Mouse (Mus musculus) activated CD4-positive, CD25-positive, alpha-beta regulatory T cell, adult 4 months (primary cell): ENCODE measurements around the gene Gpc5. TPM values are rescaled to one million over a fixed set of nuclear protein-coding genes. Genes with fewer than 3 reads are reported as not detected.
"Not testable (repeated sequence)": the region's sequence is repeated elsewhere in the genome, so short reads cannot be mapped to it uniquely, and the experiment has no call there.

Experiments
- ATAC-seq: one replicate; pipeline ENCODE4 v1.8.0; 2017
- polyA plus RNA-seq, 2 experiments: library from polyadenylated mRNA; unstranded; fragments of 100-300 nt; shearing (Covaris generic); gene quantifications; one replicate each; pipeline ENCODE4 v1.2.1; 2017

Gpc5 gene
- polyA plus RNA-seq = not detected

DNA sequence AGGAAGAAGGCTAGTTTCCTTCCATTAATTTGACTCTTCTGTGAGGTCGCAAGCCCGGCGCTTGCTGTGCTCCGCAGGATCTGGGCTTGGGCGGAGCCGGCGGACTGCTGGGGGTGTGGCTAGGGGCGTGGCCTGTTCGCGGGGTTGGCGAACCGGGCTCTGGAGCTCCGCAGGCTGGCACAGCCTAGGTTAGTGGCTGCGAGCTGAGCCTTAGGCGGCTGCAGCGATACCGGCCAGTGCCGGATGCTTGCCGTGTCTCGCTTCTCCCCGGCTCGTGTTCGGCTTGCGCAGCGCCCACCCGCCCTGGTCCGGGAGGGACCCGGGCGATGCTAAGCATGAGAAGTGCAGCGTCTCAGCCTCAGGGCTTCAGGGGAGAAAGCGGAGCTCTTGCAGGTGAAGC lies at the start of gene Gpc5:
TSS of gene Gpc5 (plus strand) at position 135 of the 400 bp plus-strand sequence.
- peak; percentile 99 for ATAC-seq

DNA sequence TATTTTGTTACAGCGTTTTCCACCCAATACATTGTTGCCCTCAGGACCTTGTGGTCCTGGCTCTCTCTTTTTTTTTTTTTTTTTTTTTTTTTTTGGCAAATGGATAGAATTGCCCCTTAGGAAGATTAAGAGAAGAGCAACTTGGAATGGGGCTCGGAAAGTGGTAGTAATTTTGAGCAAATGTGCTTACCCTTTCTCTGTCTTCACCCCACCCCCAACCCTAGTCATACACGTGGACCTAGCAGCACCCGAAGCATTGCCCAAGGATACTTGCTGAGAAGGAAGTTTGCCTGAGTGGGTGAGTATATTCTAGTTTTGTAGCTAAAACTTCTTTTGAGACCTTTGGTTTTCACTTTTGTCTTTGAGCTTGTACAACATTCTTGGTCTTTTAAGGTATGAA lies 49.4 kb upstream of the Gpc5 start:
- ATAC-seq = no peak

DNA sequence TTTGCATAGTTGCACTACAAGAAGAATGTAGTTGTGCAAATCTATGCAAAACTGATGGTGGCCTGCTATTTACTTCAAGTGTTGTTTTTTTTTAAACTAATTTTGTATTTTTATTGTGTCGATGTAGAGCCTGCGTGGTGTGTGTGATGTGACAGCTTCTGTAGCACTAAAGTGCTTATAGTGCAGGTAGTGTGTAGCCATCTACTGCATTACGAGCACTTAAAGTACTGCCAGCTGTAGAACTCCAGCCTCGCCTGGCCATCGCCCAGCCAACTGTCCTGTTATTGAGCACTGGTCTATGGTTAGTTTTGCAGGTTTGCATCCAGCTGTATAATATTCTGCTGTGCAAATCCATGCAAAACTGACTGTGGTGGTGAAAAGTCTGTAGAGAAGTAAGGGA lies 48.0 kb upstream of the Gpc5 start:
- ATAC-seq = no peak

DNA sequence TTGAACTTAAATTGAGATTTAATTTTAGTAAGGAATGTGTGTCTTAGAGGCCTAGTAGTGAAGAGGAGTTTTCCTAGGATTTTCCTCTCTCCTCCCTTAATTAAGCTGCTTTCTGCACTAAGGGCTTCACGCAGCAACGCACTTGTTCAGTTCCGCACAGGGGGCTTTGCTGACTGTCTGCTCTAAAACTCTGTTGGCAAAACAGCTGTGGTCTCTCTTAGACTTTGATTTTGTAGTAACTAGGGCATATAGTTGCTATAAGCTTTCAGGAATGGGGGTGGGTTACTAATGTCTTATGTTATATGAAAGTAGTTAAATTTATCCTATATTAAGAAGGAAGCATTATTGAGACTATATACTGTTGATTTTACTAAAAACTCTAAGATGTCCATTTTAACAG lies 46.3 kb upstream of the Gpc5 start:
- no peak for ATAC-seq

DNA sequence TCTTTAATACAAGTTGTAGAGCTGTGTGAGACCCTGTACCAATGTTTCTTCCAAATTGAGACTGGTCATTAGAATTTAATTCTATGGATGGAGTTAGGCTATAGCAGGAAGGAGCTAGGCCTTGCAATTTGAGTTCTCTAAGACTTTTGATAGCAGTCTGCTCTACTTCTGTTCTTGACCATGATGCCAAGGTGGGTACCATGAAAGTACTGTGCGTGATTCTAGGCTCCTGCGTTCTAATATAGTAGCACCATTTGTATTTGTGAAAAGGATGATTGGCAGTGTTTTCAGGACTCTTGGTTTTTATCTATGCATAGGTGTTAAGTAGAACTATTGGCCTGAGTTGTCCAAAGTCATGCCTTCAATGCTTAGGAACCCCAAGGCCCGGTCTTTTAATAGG lies 44.7 kb upstream of the Gpc5 start:
- no peak for ATAC-seq

DNA sequence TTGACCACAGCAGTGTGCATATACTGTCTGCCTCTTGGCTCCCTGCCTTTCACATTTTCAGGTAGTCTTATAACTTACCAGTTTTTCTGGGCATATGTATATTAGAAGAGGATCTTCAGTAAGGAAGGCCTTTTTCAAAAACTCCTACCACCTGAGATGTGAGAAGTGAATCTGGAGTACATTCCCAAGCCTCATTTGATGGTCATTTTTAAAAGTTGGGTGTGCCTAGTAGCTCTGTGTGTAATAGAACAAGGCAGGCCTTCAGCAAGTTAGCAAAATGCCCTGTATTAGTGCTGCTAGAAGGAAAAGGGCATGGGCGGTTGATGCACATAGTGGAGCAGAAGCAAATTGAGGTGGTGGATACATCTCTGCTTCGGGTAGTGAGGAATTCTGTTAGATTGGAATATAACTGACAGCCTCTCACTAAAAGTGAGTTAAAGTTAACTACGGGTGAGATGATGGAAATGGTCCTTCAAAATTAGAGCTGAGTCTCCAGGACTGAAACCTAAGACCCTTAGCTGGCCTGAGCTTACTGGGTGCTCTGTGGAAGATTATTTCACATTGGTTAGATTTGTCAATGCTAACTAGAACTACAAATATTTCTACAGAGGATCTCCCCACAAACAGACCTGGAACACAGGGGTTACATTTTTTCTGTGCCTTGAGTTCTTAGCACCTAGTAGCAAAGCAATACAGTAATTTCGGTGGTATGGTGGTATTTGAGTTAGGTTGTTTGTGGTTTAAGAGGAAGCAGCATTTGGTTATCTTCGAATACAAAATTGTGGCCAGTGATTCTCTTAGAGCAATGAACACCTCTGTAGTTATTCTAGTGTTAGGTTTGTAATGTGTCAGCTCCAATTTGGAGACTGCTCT lies 43.8 kb upstream of the Gpc5 start:
- ATAC-seq = no peak

DNA sequence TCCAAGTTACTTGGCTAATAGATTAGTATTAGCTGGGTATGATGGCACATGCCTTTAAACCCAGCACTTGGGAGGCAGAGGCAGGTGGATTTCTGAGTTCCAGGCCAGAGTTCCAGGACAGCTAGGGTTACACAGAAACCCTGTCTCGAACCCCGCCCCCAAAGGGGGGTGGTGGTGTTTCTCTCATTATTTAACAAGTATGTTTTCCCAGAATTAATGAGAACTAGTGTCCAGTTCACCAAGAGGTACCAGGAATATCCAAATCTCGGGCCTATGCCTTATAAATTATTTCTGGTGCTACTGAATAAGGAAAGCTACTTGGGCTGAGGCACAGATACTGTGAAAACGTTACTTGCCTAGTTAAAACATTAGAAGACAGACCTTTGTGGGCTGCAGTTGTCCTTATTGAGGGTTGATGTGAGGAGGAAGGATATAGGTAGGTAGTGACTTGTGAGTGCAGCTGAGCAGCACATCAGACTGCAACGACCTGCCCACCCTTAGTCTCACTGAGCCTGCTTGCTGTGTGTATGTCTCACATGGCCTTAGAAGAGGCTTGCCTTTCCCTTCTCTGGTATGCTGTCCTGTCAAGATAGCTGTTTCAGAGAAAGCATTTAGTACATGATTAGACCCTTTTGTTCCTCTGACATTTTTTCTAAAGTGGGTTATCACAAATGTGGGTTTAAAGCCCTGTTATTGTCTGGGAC lies 43.0 kb upstream of the Gpc5 start:
- no peak for ATAC-seq

DNA sequence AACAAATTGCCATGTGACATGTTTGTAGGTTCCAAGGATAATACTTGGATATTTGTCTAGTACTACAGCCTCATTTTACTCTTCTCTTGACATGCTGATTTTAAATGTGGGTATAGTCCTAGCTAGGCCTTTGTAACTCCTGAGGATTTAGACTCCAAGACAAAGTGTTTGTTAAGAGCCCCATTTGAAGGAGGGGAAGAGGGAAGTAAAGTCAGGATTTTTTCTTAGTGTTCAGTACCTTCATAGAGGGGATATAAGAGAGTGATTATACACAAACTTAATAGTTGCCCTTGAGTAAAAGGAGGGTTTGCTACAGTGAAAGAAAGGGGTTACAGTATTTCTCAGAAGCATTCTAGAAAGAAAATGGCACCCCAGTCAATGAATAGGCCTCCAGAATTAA lies 42.2 kb upstream of the Gpc5 start:
- ATAC-seq = no peak

DNA sequence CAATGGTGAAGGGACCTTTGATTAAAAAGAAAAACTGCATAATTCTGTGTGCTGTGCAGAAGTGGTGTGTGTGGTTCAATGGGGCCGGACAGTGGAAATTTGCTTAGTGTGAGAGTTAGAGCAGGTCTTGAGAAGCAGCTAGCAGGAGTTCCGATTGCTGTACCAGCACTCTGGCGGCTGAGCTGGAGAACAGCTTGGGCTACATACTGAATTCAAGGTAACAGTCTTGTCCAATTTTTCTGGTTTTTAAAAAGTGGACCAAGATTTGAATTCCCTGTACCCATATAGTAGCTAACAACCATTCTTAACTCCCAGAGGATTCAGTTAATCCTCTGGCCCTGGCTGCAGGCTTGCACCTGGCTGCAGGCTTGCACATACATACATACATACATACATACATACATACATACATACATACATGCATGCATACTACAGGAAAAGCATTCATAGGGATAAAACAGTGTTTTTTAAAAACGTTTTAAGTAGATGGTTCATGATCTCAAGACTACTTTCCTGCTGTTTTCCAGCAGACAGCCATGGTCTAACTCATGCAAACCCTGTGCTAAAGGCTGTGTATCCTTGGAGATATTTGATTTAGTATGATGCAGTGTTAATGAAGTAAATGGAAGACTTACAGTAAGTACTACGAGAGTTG lies 40.8 kb upstream of the Gpc5 start:
- no peak for ATAC-seq

DNA sequence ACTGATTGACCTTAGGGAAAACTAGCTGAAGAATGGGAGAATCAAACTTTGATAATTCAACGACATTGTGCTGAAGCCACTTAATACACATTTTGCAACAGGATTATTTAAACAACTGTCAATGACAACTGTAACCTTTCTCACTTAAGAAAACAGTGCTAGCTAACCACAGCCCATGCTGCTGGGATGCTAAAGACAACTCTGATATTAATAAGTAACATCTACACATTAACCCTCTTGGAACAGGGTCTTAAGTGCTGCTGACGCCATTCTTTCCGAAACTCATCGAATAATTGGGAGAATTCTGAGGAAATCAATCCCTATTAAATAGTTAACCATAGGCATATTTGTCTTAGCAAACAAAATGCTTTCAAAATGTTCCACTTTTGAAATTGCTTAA lies 39.6 kb upstream of the Gpc5 start:
- ATAC-seq = no peak

DNA sequence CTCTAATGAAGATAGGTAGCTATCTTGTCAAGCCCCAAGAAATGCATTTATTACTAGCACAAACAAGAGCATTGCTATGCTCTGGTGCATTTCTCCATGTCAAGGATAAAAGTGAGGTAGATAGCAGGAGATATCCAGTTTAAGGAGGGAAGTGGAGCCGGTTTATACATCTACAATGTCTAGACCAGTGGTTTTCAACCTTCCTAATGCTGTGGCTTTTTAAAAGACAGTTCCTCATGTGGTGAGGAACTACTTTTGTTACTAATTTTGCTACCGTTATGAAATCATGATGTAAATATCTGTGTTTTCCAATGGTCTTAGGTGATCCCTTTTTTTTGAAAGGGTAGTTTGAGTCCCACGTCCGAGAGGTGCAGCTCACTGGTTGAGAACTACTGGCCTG lies 37.8 kb upstream of the Gpc5 start:
- ATAC-seq = no peak

DNA sequence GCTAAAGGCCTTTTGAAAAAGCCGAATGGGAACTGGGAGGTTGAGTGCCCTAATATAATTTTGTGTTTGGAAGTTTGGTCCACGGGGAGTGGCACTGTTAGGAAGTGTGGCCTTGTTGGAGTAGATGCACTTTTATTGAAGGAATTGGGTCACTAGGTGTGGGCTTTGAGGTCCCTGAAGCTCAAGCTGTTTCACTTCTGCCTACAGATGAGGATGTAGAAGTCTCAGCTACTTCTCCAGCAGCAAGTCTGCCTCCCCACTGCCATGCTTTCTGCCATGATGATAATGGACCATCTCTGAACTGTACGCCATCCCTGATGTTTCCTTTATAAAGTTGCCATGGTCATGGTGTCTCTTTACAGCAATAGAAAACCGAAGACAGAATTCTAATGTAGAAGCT lies 34.5 kb upstream of the Gpc5 start:
- no peak for ATAC-seq

DNA sequence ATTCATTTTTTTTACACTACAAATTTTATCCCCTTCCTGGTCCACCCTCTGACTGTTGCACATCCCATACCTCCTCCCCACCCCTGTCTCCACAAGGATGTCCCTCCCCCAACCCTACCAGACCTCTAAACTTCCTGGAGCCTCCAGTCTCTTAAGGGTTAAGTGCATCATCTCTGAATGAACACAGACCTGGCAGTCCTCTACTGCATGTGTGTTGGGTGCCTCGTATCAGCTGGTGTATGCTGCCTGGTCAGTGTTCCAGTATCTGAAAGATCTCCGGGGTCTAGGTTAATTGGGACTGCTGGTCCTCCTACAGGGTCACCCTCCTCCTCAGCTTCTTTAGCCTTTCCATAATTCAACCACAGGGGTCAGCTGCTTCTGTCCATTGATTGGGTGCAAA lies 25.9 kb upstream of the Gpc5 start:
- not testable (repeated sequence) for ATAC-seq

DNA sequence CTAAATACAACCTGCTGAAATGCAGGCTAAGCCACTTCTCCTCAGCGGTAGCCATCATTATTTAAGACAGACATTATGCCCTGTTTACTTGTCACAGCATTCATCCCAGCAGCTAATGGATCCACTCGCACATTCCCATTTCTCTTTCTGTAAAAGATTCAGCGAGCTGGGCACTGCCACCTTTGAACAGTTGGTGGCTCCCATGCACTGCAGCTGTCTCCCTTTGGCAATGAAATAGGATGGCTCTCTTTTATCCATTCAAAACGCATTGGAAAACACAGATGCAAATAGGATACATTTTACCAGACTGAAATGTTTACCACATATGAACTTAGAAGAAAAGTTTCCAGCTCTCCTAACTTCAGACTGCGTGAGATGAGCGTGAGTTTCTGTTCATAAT lies 21.5 kb upstream of the Gpc5 start:
- no peak for ATAC-seq

DNA sequence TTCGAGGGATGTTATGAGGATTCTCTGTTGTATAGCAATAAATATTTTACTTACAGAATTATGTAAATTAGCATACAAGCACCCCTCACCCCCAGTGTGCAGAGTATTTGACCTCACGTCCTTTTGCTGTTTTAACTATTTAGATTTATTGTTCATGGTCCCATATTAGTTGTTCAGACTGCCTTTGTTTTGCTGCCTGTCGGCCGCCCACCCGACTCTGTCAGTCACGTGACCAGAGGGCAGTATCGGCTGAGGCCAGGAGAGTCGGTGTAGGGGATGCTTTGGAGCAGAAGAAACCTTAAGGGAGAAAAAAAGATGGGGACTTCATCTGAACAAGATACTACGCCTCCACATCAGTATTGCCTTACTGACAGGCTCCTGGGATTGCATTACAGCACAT lies 14.7 kb upstream of the Gpc5 start:
- ATAC-seq = no peak

DNA sequence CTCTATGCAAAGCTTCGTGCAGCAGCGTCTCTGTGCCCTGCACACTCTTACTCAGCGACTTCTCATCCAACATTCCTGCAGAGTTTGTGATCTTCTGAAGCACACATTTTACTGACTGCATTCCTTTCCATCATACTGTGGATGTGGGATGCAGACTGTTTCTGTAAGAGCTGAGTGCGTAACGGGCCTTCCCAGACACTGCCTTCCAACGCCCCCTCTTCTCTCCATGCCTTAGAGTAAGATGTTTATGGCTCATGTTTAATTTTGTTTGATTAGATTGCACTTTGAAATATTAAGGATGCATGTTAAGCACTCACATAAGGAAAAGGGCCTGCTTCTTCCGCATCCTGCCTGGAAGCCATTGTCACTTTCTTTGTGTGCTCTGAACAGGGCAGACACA lies 14.0 kb upstream of the Gpc5 start:
- no peak for ATAC-seq

DNA sequence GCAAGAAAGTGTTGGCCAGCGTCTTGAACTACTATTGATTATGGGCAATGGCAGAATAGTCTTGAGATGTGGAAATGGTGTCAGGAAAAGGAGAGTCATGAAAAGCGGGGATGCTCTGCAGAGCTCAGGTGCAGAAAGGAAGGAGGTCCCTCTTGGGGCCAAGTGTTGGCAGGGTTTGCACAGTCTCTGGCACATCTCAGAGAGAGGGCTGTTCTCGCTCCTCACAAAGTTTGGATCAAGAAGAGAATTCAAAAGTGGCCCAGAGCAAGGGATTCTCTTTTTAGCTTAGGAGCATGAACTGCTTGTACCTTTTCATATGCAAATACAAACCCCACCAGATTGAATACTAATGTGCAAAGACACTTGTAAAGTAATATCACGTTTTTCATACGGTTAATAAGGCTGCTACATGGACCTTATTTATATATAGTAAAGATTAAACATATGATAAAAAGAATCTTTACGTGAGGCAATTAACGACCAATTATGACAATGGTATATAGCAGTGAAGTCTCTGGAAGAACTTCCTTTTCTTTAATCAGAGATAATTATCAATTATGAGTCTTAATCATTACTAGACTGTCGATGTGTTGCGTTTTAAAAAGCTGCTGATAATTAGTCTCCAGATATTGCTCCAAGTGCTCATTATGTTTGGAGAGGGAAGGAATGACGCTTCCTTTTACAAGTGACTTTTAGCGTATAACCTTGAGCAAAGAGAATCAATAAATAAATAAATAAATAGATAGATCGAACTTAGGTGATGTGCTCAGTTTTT lies 10.1 kb upstream of the Gpc5 start:
- ATAC-seq = no peak

DNA sequence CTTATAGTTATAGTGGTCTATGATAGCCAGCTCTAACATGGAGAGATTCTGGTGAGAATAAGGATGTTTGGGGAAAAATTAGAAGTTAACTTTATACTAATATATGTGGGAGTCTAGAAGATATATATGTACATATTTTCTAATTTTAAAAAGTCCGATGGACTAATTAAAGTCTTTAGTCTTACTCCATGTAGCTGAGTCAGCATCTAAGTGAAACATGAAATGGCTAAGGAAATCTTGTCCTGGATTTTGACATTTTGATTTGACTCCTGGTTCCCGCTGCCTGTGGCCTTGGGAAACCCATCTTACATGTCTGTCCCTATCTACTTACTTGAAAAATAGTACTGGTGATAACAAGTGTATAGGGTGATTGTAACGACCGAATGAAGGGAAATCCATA lies 1.5 kb upstream of the Gpc5 start:
- no peak for ATAC-seq

DNA sequence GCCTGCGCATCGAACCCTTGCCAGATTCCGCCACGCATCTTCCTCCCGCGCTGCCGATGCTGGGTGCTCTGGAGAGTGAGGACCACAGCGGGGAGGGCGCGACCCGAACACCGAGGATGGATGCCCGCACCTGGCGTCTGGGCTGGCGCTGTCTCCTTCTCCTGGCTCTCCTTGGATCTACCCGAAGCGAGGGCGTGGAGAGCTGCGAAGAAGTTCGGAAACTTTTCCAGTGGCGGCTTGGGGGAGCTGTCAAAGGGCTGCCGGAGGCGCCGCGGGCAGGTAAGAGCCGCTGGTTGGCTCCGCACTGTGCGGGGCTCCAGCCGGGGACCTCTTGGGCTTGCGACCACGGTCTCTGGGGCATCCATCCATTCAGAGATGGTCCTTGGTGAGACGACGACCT lies 495 bp downstream of the Gpc5 start:
- ATAC-seq = peak; percentile 11

DNA sequence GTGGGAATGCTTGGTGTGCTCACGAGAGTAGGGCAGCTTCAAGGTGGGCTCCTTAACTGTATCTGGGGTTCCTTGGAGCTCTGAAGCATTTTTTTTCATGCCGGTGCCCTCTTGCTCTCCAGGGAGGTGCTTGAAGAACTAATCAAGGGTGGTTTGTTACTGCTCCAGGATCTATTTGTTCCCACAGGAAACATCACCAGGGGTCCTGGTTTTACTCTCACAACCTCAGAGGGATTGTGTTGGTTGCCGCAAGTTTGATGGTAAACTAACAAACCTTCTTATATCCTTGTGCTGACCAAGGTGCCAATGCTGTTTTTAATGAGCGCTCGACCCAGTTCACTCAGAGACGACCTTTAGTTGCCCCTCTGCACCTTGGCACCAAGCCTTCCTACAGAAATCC lies 937 bp downstream of the Gpc5 start:
- ATAC-seq = no peak

DNA sequence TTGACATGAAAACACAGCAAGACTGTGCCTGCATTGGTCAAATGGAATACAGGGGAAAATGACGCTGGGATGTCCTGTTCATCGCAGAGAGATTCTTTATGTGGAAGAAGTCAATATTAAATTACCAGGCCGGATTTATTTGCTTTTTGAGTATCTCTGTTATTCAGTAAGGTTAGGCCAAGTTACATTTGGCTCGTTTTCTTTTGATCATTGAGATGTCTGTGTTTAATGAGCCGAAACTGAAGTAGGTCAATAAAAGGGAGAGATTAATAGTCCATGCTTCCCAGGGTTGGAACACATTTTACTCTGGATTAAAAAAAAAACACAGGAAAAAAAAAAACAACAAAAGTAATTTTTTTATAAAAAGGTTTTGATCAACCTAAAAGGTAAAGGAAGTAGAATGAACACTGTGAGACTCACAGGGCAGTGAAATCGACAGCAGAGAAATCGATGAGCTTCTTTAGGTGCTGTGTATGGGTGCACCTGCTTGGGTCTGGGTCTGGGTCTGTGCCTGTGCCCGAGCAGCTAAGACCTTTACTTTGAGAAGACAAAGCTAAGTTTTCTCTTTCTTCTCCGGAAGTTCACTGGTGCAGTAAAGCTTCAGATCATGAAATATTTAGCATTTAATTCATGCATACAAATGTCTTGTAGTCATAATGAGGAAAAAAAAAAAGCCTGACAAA lies 8.7 kb downstream of the Gpc5 start:
- no peak for ATAC-seq

DNA sequence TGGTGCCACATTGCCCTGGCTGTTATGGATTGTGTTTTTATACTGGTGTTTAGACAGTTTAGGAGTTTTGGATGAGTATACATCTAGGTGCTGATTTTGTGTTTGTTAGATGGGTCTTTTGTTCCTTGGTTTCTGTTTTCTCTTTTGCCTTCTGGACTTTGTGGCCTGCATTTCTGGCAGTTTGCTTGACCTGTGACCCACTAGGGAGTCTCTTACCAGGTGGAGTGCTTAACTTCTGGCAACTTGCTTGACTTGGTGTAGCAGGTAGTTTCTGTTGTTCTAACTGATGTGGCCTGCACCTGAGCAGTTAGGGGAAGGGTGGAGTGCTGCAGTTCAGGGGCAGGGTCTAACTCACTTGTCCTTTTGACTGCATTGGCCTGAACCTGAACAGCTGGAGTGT lies 14.3 kb downstream of the Gpc5 start:
- ATAC-seq = no peak
